Mouse (Mus musculus): ENCODE measurements around the gene Gm20662.

Gm20662 gene

GRCm38 (mm10) chr9:107996049-107996448, at the start of gene Gm20662:
TSS of gene Gm20662 (plus strand) at chr9:107996349.
- CTCF ChIA-PET = no interaction called here

GRCm38 (mm10) chr9:107947241-107948194, 48.6 kb upstream of the Gm20662 start:
- CTCF ChIA-PET = interaction anchor here (1.0 kb wide), 1 partner anchor 43 kb away, joined by 3 read pairs; no protein-coding TSS in a partner anchor

- CTCF ChIA-PET = interaction anchor here (0.8 kb wide), 1 partner anchor 55 kb away, joined by 3 read pairs; no protein-coding TSS in a partner anchor
Observed at GRCm38 (mm10) chr9:107949184-107949921, 46.8 kb upstream of the Gm20662 start.

DNA sequence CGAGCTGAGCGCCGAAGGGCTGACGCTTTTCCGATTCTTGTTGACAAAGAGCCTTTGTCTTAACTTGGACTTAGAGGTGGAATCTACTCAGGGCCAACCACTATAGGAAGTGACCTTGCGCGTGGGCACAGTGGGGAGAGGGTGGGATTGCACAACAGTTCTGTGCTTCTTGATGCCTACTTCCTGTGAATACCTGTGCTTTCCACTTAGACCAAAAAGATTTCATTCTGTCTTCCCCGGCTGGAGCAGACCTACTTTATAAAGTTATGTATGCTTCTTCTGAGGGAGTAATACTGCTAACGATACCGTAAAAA, 46.3 kb upstream of the Gm20662 start, which contains the start of gene Traip:
Gene Traip (plus strand): TSS at position 215 of the 314 bp plus-strand sequence.
- CTCF ChIA-PET = interaction anchor here (0.8 kb wide), 1 partner anchor 54 kb away, joined by 3 read pairs; no protein-coding TSS in a partner anchor

DNA sequence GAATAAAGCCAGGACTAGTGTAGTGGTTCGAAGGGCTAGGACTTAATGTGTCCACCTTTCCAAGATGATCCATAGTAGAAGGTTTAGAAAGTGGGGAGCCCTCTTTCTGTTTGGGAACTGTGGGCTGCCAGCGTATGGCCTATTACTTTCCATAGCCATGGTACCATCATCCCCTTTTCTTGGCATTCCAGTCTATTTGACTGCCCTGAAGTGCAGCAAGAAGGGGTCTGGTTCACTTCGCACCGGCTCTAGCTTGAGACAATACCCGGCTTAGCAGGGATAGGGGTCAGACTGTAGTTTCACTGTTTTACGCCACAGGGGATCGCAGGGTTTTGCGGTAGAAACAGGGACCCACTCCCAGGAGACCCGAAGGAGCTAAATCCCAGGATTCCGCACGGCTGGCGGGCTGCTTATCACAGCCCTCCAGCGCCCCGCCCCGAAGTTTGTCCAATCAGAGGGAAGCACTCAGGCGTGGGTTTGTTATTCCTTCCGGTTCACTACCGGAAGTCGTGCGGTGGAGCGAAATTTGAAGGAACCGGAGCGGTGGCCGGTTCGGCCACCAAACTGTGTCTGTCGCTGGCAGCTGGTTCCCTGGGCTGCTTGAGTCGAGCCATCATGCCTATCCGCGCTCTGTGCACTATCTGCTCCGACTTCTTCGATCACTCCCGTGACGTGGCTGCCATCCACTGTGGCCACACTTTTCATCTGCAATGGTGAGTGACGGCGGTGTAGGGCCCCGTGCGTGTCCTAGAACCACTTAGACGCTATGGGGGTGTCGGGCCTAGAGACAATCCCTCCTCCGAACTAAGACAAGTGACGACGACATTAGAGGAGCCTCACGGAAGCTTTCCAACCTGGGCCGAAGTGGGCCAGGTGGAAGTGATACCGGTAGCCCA, 45.4 kb upstream of the Gm20662 start:
- CTCF ChIA-PET = interaction anchor here (1.6 kb wide), 1 partner anchor 11 kb away, joined by 3 read pairs; no protein-coding TSS in a partner anchor

DNA sequence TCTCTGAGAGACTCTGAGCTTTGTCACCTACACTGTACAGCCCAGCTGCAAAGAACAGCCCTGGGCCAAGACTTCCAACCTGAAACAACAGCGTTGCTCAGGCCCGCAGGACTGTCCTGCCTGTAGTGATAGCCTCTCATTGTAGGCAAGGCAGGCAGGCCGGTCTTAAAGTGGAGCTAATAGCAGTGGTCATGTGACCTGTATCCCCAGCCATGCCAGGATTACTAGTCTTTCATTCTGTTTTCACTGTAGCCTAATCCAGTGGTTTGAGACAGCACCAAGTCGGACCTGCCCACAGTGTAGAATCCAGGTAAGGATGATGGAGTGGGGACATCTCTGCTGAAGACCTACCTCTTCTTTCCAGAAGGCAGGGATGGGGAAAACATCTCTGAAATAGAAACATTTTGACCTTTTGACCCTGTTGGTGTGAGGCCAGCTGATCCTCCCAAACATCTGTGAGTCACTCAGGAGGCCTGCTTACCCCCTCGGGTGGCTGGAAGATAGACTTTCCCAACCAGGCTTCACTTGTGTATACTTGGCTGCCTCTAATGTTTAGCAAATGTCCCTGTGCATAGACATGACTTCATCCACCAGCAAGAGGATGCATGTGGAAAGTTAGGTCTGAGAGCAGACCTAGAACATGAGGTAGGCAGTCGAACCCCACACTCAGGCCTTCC, 40.4 kb upstream of the Gm20662 start:
- CTCF ChIA-PET = interaction anchor here (0.8 kb wide), 1 partner anchor 20 kb away, joined by 6 read pairs; no protein-coding TSS in a partner anchor

GRCm38 (mm10) chr9:107957141-107957540, 39.0 kb upstream of the Gm20662 start:
- CTCF ChIA-PET = interaction anchor here (0.8 kb wide), 1 partner anchor 65 kb away, joined by 3 read pairs; no protein-coding TSS in a partner anchor

DNA sequence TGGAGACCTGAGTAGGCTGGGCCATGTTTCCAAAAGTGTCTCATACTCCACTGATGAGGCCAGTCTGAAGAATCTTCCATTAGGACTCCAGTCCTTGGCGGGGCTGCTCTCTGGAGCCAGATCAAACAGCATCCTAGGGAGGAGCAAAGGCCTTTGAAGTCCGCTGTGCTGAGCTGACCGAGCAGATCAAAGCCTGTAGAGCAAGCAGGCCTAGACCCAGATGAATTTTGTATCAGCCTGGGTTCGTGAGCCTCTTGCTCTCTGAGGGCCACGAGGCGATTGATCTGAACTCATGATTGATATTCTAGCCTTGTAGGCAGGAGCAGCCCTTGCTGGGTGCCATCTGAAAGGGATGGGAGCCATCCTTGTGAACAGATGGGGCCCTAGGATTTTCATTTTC, 36.3 kb upstream of the Gm20662 start:
- CTCF ChIA-PET = no interaction called here

- CTCF ChIA-PET = interaction anchor here (1.0 to 1.1 kb wide), 2 partner anchors 10 to 27 kb away, joined by 3 read pairs; no protein-coding TSS in a partner anchor
Observed at GRCm38 (mm10) chr9:107960928-107961327, 35.2 kb upstream of the Gm20662 start.

- CTCF ChIA-PET = interaction anchor here (1.0 to 1.1 kb wide), 2 partner anchors 10 to 26 kb away, joined by 3 read pairs; no protein-coding TSS in a partner anchor
Observed at GRCm38 (mm10) chr9:107961351-107961762, 34.8 kb upstream of the Gm20662 start.

DNA sequence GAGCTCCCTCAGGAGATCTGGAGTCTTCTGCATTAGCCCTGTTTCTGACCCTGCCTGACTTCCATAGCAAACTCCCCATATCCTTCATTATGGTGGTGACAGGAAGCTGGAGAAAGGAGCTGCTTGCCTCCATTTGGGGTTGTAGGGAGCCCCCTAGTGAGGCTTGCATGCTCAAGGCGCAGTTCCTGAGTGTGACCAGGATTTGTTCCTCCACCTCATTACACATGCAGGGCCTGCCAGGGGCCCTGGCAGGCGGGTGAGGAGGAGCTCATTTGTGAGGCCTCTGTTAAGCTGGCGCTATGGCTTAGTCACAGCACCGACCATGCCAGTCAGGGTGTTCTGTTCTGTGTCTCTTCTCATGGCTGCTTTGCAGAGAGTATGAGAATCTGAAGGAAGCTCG, 34.3 kb upstream of the Gm20662 start:
- CTCF ChIA-PET = interaction anchor here (1.0 to 1.1 kb wide), 2 partner anchors 11 to 26 kb away, joined by 3 read pairs; no protein-coding TSS in a partner anchor

GRCm38 (mm10) chr9:107962916-107963315, 33.2 kb upstream of the Gm20662 start:
- CTCF ChIA-PET = no interaction called here

GRCm38 (mm10) chr9:107963700-107964099, 32.4 kb upstream of the Gm20662 start:
- CTCF ChIA-PET = interaction anchor here (0.6 to 1.4 kb wide), 2 partner anchors 88 kb away, joined by 4 to 6 read pairs; no protein-coding TSS in a partner anchor

GRCm38 (mm10) chr9:107964681-107965080, 31.5 kb upstream of the Gm20662 start:
- CTCF ChIA-PET = interaction anchor here (1.4 kb wide), 1 partner anchor 87 kb away, joined by 4 read pairs; no protein-coding TSS in a partner anchor

DNA sequence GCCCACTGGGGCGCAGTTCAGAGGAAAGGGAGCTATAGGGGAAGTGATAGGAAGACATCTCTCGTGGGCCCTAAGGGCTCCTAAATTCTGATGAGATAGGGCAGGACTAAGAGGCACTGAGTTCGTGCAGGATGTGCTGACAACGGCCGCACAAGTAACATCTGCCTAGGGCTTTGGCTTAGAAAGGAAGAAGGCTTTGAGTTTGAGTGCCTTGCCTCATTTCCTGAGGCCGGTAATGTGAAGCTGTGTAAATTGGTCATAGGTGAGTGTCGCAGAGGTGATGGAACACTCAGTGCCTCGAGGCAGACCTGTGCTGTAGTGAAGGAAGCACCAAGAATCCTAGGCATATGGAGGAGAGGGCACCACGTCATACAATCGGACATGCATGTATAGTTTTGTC, 29.5 kb upstream of the Gm20662 start:
- CTCF ChIA-PET = no interaction called here

DNA sequence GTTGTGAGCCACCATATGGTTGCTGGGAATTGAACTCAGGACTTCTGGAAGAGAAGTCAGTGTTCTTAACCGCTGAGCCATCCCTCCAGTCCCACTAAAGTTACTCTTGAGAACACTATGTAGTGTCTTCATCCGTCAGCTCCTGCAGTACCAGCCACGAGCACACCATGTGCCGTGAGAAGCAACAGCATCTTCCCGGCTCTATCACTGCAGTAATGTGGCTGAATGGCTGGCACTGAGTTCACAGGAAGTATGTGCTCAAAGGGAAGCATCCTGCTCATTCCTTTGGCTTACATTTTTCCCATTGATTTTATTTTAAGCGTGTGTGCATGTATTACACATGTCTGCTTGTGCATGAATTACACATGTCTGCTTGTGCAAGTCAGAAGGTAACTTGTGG, 28.7 kb upstream of the Gm20662 start:
- CTCF ChIA-PET = no interaction called here

- CTCF ChIA-PET = no interaction called here
Observed at GRCm38 (mm10) chr9:107968531-107968930, 27.6 kb upstream of the Gm20662 start.

- CTCF ChIA-PET = interaction anchor here (0.5 to 0.8 kb wide), 2 partner anchors 96 to 146 kb away, joined by 3 to 14 read pairs; no protein-coding TSS in a partner anchor
Observed at GRCm38 (mm10) chr9:107970311-107970710, 25.8 kb upstream of the Gm20662 start.

- CTCF ChIA-PET = interaction anchor here (1.6 kb wide), 1 partner anchor 9 kb away, joined by 4 read pairs; no protein-coding TSS in a partner anchor
Observed at GRCm38 (mm10) chr9:107971690-107972541, 24.2 kb upstream of the Gm20662 start.
